Mouse (Mus musculus): Measurements from ENCODE around the gene Cenpq. TPM values are rescaled to one million over a fixed set of nuclear protein-coding genes. Genes with fewer than 3 reads are reported as not detected.

The Cenpq gene
- 18.9 and 20.9 TPM in 2 replicates for total RNA-seq (2012; rRNA removed)
- 10 to 100 TPM in 1 of 2 experiments, not detected in 1; 25.5 TPM for polyA plus RNA-seq (2012; ENCODE audit: insufficient read depth in 1 of 2, insufficient read length in 2 of 2, low read depth in 1 of 2, low replicate concordance in 2 of 2, missing spikeins in 1 of 2)

GRCm38 (mm10) chr17:40934420-40935231 is at the start of gene Cenpq, which contains the start of gene Mut:
Gene Cenpq (minus strand): TSS chr17:40935047.
Gene Mut (plus strand): TSS chr17:40934685.
- H3K27ac ChIP-seq (ENCODE audit: control insufficient read depth, low read depth, low read length), result peak within 1 kb of the TSS; percentile 86
- H3K27me3 ChIP-seq (ENCODE audit: control insufficient read depth in 1 of 2, insufficient read depth in 2 of 2, low read length in 2 of 2), result no peaks in the 10 kb centered on the region
- H3K9me3 ChIP-seq (replicated peaks; ENCODE audit: insufficient read depth, low read length), result no peaks in the 10 kb centered on the region
- peak within 1 kb of the TSS; percentile 79 for H3K9ac ChIP-seq (ENCODE audit: control insufficient read depth, low read depth, low read length, poor library complexity, severe bottlenecking)
- peak; percentile 98 for DNase-seq (ENCODE audit: low read depth, low spot score)
- peaks cover 8% of the 10 kb centered on the region for H3K79me2 ChIP-seq (ENCODE audit: control insufficient read depth, insufficient read depth, low read length, poor library complexity)
- H3K4me1 ChIP-seq (ENCODE audit: control insufficient read depth in 1 of 2, insufficient read depth in 2 of 2, low read length in 2 of 2), result peaks cover 0 to 6% of the 10 kb centered on the region in 2 experiments; a peak in 1 of 4 replicates
- H3K36me3 ChIP-seq (ENCODE audit: control insufficient read depth in 1 of 2, insufficient read depth in 2 of 2, low read length in 2 of 2), result peaks cover 5 to 11% of the 10 kb centered on the region in 2 experiments; a peak in 3 of 4 replicates
- H3K4me3 ChIP-seq (ENCODE audit: control insufficient read depth in 1 of 2, insufficient read depth in 1 of 2, low read depth in 2 of 2, low read length in 2 of 2), result peak within 1 kb of the TSS; percentile 88 to 91
- TF ChIP-seq EP300 (IDR thresholded peaks at IDR 0.05; ENCODE audit: low read depth in 1 of 2, low read length in 2 of 2), result no peak
- peak; percentile 85 for TF ChIP-seq NRF1 (IDR thresholded peaks at IDR 0.05; ENCODE audit: insufficient read depth, low read depth, low read length, poor library complexity, severe bottlenecking)
- TF ChIP-seq ZKSCAN1 (IDR thresholded peaks at IDR 0.05; ENCODE audit: low read depth, low read length), result no peak
- TF ChIP-seq USF2 (IDR thresholded peaks at IDR 0.05; ENCODE audit: borderline replicate concordance in 1 of 2, insufficient read depth in 1 of 2, low read depth in 1 of 2, low read length in 2 of 2), result no peak
- no peak for TF ChIP-seq MEF2A (IDR thresholded peaks at IDR 0.05; ENCODE audit: extremely low read depth, insufficient replicate concordance, low read depth, low read length, poor library complexity, severe bottlenecking)
- TF ChIP-seq MAX (IDR thresholded peaks at IDR 0.05; ENCODE audit: low read length), result peak; percentile 61; the same call in 1 of the 2 replicates
- TF ChIP-seq ZMIZ1 (IDR thresholded peaks at IDR 0.05; ENCODE audit: low read depth, low read length), result peak; percentile 39; the same call in 1 of the 2 replicates
- no peak for TF ChIP-seq CHD2 (IDR thresholded peaks at IDR 0.05; ENCODE audit: low read length)
- no peak for TF ChIP-seq BHLHE40 (IDR thresholded peaks at IDR 0.05; ENCODE audit: borderline replicate concordance, low read depth, low read length)
- TF ChIP-seq RAD21 (IDR thresholded peaks at IDR 0.05; ENCODE audit: low read depth, low read length), result no peak
- no peak for TF ChIP-seq CHD1 (IDR thresholded peaks at IDR 0.05; ENCODE audit: low read depth, low read length)
- peak; percentile 87 for TF ChIP-seq HCFC1 (IDR thresholded peaks at IDR 0.05; ENCODE audit: low read depth, low read length)
- no peak for TF ChIP-seq TAL1 (IDR thresholded peaks at IDR 0.05; ENCODE audit: low read length)
- TF ChIP-seq GABPA (IDR thresholded peaks at IDR 0.05; ENCODE audit: low read depth, low read length), result no peak
- no peak for TF ChIP-seq MAFK (IDR thresholded peaks at IDR 0.05; ENCODE audit: borderline replicate concordance, low read depth, low read length)
- TF ChIP-seq USF1 (IDR thresholded peaks at IDR 0.05; ENCODE audit: low read depth, low read length), result 0 out of 2 replicates have a peak, but pooled peaks have one; percentile 3
- TF ChIP-seq E2F4 (IDR thresholded peaks at IDR 0.05; ENCODE audit: borderline replicate concordance, low read depth, low read length), result peak; percentile 78; the same call in 1 of the 2 replicates
- peak; percentile 94 for TF ChIP-seq SIN3A (IDR thresholded peaks at IDR 0.05; ENCODE audit: low read length)
- TF ChIP-seq GATA1 (IDR thresholded peaks at IDR 0.05; ENCODE audit: low read depth, low read length), result peak; percentile 0; the same call in 1 of the 2 replicates
- TF ChIP-seq POLR2AphosphoS2 (IDR thresholded peaks at IDR 0.05; ENCODE audit: low read length), result peak; percentile 46; the same call in 1 of the 2 replicates
- no peak for TF ChIP-seq CTCF (IDR thresholded peaks at IDR 0.05 in 2 of 3, conservative IDR thresholded peaks at IDR 0.05 in 1 of 3; ENCODE audit: control insufficient read depth in 1 of 3, insufficient read depth in 1 of 3, low read depth in 2 of 3, low read length in 3 of 3, poor library complexity in 1 of 3, severe bottlenecking in 1 of 3)
- TF ChIP-seq KAT2A (conservative IDR thresholded peaks at IDR 0.05; ENCODE audit: low read depth, low read length), result no peak; the same call in 1 of the 2 replicates
- TF ChIP-seq ZC3H11A (IDR thresholded peaks at IDR 0.05; ENCODE audit: low read depth, low read length), result no peak
- TF ChIP-seq UBTF (IDR thresholded peaks at IDR 0.05; ENCODE audit: borderline replicate concordance, insufficient read depth, low read depth, low read length), result no peak
- TF ChIP-seq TBP (IDR thresholded peaks at IDR 0.05; ENCODE audit: low read depth, low read length), result peak; percentile 86
- TF ChIP-seq NELFE (IDR thresholded peaks at IDR 0.05; ENCODE audit: low read depth, low read length), result peak; percentile 73
- TF ChIP-seq ETS1 (IDR thresholded peaks at IDR 0.05; ENCODE audit: low read depth, low read length), result no peak; the same call in 1 of the 2 replicates
- no peak for TF ChIP-seq ZNF384 (IDR thresholded peaks at IDR 0.05; ENCODE audit: low read depth, low read length)
- no peak for TF ChIP-seq RCOR1 (IDR thresholded peaks at IDR 0.05; ENCODE audit: low read depth, low read length)
- no peak for TF ChIP-seq POLR2AphosphoS5 (IDR thresholded peaks at IDR 0.05; ENCODE audit: borderline replicate concordance, low read depth, low read length)
- peak; percentile 41 to 83; a peak in 3 of 4 replicates for TF ChIP-seq POLR2A (IDR thresholded peaks at IDR 0.05; ENCODE audit: control insufficient read depth in 1 of 2, insufficient read depth in 1 of 2, low read depth in 1 of 2, low read length in 2 of 2, poor library complexity in 1 of 2)
- no peak for TF ChIP-seq SMC3 (IDR thresholded peaks at IDR 0.05; ENCODE audit: low read depth, low read length)
- TF ChIP-seq MYB (IDR thresholded peaks at IDR 0.05; ENCODE audit: low read depth, low read length), result no peak
- no peak for TF ChIP-seq JUND (IDR thresholded peaks at IDR 0.05; ENCODE audit: low read depth, low read length)
